Comparison of ENCODE assay signal across 12 mouse cellular contexts in genomic region chr1:193928607-193929006, GRCm38 (mm10).
"Had no signal": no experiment of that assay in that cellular context is flagged by ENCODE, and none has a peak within 500 bp of the region (broad histone marks: within the 10 kb centered on the region; RNA-seq: fewer than 3 reads in every experiment).

No protein-coding gene starts in this region.

- H3K36me3 ChIP-seq: kidney, embryonic 15.5 days; limb, embryonic 13.5 days; midbrain, embryonic 10.5 days had no signal

- H3K27me3 ChIP-seq: kidney, embryonic 15.5 days; limb, embryonic 13.5 days had no signal

- H3K9ac ChIP-seq: kidney, embryonic 15.5 days; limb, embryonic 13.5 days; liver, embryonic 14.5 days; lung, embryonic 14.5 days had no signal

- H3K4me3 ChIP-seq: kidney, embryonic 15.5 days; limb, embryonic 13.5 days; midbrain, embryonic 10.5 days; myocyte had no signal

- H3K9me3 ChIP-seq: kidney, embryonic 15.5 days; limb, embryonic 13.5 days; midbrain, embryonic 10.5 days had no signal

- H3K4me2 ChIP-seq: kidney, embryonic 15.5 days; limb, embryonic 13.5 days; lung, embryonic 14.5 days had no signal

- DNase-seq: kidney, adult 11 months; kidney, postnatal 14 days; left cerebral cortex, postnatal 4 days; lung, embryonic 14.5 days; midbrain, embryonic 14.5 days; right cerebral cortex, postnatal 14 days; thymus, postnatal 4 days had no signal

- H3K27ac ChIP-seq: kidney, embryonic 15.5 days; limb, embryonic 13.5 days; liver, embryonic 14.5 days; midbrain, embryonic 10.5 days had no signal

- H3K4me1 ChIP-seq: kidney, embryonic 15.5 days; limb, embryonic 13.5 days; midbrain, embryonic 10.5 days had no signal
